Mouse (Mus musculus): ENCODE measurements at regions not wholly inside any gene's neighbourhood (a gene's known extent, or its start where the extent isn't known, plus 50 kb on each side); places are given as distances from the start of the nearest gene placed in this dataset.

DNA sequence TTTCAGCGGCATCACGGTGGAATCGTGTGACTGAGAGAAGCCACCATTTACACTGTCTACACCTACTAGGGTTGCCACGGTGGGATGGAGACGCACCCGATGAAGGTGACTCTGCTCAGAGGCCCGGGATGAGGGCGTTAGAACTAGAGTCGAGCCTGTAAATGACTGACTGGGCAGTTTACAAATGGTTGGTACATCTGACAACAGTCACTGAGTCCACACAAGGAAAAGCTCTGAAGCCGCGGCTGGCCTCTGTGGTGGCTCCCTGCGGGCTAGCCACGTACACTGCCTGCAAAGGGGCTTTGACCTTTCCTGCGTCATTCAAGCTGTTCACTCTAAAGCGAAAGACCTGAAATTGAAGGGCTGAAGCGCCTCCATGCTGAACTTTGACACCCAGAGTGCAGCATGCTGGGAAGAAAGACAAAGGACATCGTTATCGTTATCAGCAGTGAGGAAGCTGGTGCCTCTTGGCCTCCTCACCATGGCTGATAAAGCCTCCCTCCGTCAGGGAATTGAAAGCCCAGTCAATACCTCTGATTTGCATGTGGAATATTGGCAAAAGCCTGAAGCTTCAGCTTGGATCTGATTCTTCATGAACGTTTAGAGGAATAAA, 462.1 kb upstream of the Arglu1 start:
- DNase-seq = no peak

GRCm38 (mm10) chr8:9144362-9144761, 454.0 kb upstream of the Arglu1 start:
- no peak for DNase-seq

DNA sequence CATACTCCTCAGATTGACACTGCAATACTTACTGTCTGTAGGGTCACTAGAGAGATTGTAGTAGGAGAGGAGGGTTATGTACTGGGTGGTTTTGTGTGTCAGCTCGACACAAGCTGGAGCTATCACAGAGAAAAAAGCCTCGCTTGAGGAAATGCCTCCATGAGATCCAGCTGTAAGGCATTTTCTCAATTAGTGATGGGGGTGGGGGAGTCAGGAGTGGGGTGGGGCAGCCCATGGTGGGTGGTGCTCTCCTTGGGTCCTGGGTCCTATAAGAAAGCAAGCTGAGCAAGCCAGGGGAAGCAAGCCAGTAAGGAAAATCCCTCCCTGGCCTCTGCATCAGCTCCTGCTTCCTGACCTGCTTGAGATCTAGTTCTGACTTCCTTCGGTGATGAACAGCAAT, 449.5 kb upstream of the Arglu1 start:
- DNase-seq = no peak

GRCm38 (mm10) chr8:9139059-9139620, 448.8 kb upstream of the Arglu1 start:
- peak; percentile 14 for DNase-seq

- DNase-seq = no peak
Measured at GRCm38 (mm10) chr8:9133758-9134157, 443.4 kb upstream of the Arglu1 start.

DNA sequence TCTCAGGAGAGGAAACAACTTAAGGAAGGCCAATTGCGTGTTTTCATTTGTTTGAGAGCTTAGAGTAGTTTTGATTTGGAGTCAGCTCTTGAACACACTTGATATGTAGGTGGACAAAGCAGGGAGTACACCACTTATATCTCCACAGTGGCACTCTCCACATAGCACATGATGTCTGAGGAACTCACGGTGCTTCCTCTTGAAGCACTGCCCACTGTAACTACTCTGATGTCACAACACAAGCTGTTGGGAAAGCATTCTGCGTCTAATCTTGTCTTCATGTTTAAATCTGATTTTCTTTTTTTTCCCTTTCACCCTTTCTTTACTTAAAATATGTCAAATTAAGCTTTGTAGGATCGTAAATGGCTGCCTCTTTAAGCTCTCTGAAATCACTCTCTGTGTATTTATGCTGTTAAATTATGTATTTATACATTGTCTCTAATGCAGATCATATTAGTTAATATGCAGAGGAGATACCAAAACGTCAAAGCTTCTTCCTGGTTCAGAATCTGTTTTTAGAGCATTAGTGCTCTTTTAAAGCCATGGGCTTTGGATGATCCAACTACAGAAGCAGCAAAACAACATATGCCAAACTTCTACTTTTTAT, 442.4 kb upstream of the Arglu1 start:
- no peak for DNase-seq

DNA sequence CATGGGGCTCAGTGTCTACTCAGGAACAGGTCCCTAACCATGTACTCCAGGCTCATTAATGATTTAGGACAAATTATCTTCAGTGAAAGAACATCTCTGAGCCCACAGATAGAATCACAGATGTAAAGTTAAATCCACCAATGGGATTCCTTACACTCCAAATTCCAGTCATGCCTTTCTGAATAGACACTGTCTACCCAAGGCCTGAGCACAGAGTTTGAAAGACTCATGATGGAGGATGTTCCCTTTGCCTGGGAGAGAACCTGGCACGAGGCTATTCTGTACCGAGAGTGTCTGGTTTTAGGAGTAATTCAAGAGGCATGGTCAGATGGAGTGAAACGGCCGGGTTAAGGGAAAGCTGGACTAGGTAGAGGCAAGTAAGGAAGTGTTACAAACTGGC, 440.9 kb upstream of the Arglu1 start:
- no peak for DNase-seq

GRCm38 (mm10) chr8:9124503-9124902, 434.2 kb upstream of the Arglu1 start:
- no peak for DNase-seq

- no peak for DNase-seq
Measured at GRCm38 (mm10) chr8:9117809-9118737, 427.8 kb upstream of the Arglu1 start.

DNA sequence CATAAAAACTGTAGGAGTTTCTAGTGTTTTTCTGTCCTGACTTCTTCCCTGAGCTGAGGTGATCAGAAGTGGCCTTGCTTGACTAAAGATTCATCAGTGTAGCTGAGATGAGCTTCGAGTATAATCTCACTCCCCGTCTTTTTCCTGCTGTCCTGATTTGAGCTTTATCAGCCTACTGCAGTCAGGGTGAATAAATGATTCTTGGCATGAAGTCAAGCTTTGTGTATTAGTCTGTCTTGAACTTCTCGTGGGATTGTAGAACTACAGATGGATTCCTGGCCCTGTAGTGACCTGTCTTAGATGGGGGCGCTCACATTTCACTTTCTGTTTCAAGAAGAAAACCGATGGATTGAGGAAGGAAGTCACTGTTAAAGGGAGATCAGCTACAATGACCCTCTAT, 405.7 kb upstream of the Arglu1 start:
- peak; percentile 20 for DNase-seq

GRCm38 (mm10) chr8:9094002-9094401, 403.7 kb upstream of the Arglu1 start:
- no peak for DNase-seq

DNA sequence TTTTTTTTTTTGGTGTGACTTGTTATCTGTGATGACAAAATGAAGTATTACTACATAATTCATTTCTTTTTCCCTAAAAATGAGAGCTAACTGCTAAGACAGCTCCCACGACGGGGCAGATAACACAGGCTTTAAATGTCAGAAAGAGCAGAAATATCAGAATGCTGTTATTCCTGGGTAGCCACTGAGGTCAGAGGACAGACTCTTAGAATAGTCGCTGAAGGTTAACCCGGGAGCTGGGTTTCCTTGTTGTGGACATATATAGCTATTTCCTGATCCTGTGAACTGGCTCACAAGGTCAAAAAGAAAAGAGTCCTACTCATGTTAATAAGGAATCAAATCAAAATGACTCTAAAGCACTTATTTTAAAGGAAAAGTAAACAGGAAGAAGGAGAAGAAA, 403.0 kb upstream of the Arglu1 start:
- DNase-seq = no peak

- no peak for DNase-seq
Measured at GRCm38 (mm10) chr8:9072724-9073123, 382.4 kb upstream of the Arglu1 start.

- DNase-seq = no peak
Measured at GRCm38 (mm10) chr8:9072286-9072685, 382.0 kb upstream of the Arglu1 start.

DNA sequence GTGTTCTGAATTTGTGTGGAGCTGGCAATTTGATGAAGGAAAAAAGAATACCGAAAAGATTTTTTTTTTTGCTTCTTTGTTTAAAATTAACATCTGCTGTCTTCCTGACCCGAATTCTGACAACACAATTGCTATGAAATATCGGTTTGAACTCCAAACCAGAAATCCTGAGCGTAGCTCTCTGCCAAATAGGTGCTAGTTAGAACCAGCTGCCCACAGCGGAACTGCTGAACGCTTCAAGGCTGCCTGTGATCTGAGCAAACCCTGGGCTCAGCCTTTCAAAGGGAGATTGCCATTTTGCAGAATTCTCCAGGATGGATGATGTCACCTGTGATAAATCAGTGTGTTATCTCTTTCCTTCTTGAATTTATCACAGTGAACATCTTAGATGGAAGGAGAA, 380.6 kb upstream of the Arglu1 start:
- no peak for DNase-seq

GRCm38 (mm10) chr8:9069845-9070244, 379.5 kb upstream of the Arglu1 start:
- DNase-seq = no peak

- no peak for DNase-seq
Measured at GRCm38 (mm10) chr8:9067731-9068130, 377.4 kb upstream of the Arglu1 start.

DNA sequence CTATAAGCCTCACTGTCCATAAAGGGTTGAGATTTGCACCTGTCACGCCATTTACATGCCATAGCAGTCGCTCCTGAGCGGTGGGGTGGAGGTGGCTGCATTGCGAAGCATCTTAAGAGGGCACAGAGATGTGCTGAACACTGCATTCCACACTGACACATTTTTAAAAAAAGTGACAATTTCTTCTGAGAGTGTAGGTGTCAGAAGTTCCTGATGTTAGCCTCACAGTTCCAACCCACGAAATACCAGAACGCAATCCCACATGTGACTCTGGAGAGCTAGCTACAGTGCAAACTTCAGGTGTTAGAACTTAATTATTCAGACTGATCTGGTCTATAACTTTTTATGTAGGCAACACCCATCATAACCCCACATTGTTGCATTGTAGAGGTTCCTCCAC, 369.8 kb upstream of the Arglu1 start:
- DNase-seq = no peak

- peak; percentile 11 for DNase-seq
Measured at GRCm38 (mm10) chr8:9055416-9055819, 365.1 kb upstream of the Arglu1 start.

DNA sequence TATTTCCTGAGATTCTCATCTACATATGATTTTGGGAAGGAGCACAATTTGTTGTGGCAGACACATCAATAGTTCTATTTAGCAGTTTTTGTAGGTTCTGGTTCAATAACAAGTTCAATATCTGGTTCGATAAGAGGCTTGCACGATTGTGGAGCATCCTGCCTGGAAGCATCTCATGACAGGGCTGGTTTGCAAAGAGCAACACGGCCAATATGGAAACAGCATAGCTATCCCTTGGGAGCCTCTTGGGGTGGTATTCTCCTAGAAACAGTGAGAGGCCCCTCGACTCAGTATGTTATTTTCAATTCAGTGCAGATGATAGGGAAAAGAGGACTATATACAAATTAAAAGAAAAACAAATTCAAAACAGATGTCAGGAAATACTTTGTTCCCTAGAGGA, 364.5 kb upstream of the Arglu1 start:
- DNase-seq = no peak

- peak; percentile 79 for DNase-seq
Measured at GRCm38 (mm10) chr8:9051699-9052098, 361.4 kb upstream of the Arglu1 start.

DNA sequence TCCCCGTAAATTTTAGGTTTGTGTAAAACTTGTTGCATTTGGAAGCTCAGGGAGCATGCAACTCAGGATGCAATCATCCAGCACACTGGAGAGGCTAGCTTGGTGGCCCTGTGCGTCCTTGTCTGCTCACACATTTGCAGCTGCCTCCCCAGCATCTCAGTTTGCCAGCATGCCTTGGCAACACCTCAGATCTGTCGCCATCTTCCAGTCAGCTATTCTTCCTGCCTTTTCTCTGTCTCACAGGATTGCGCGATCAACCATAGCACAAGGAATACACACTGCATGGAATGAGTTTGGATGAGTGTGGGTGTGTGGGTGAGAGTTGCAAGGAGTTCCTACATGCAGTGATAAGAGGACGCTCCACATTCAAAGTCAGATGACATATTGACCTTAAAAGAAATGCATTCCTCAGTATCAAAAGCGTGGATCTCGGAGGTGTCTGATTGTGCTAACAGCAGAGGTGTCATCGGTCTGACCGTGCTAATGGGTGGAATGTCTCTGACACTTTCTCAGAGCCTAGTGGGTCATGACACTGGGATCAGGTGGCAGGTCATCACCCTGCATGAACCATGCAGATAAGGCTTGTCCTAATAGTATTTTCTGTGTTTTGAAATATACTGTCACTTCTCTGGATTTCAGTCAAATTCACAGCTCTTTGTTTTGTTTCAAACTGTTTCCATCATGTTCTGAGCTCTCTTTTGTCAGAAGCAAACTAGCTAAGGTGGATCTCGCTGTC, 360.6 kb upstream of the Arglu1 start:
- DNase-seq = peak; percentile 27

- no peak for DNase-seq
Measured at GRCm38 (mm10) chr8:9048116-9048515, 357.8 kb upstream of the Arglu1 start.
